Mouse (Mus musculus): ENCODE results near the gene Apbb2. TPM values are rescaled to one million over a fixed set of nuclear protein-coding genes. Genes with fewer than 3 reads are reported as not detected.

Gene Apbb2
- polyA plus RNA-seq, 1 experiment from 2014 or later = 33.6 TPM

DNA sequence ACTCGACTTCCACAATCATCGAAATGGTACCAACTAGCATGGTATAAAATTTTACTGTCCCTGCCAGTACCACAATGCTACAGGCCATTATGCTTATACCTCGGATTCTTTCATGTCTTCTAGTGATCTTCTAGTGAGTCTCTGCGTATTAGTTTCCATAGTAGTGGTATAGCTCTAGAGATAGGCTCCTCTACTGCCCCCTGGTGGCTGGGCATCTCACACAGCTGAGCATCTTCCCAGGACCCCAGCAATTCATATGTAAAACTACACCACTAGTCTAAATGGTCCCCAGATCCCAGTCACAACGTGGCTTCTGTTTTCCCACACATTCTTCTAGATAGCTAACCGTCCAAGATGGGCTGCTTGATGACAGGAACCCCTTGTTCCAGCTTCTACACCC is 299.2 kb downstream of the Apbb2 start:
- Histone ChIP-seq H3K4me1 (no peaks in the 10 kb centered on the region), H3K4me2 (no peak overlapping the region), H3K36me3 (no peaks in the 10 kb centered on the region), H3K9ac (no peak overlapping the region), H3K27ac (no peak overlapping the region), H3K9me3 (no peaks in the 10 kb centered on the region), H3K4me3 (replicated peaks) (no peak overlapping the region), H3K27me3 (replicated peaks) (no peaks in the 10 kb centered on the region)
- 74% methylated on average over 6 of the region's 6 CpGs for WGBS
- no peak for ATAC-seq (ENCODE audit: insufficient read depth, low FRiP score, low read depth)

DNA sequence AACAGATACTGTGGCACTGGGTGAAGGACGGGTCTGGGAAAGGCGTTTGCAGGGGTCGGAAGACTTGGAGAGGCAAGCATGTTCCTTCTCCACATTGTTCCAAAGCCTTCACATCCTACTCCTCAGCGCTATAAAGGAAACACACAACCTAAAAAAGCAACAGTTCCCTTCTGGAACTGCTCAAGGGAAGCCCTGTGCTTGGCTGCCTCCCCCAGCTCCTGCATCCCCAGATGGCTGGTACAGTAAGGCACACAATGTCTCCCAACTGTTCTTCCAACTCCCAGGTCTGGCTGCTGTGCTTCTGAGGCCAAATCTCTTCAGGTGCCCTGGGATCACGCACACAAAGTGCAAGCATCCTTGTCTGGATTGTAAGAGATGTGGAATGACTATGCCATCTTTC is 302.8 kb downstream of the Apbb2 start:
- H3K27ac ChIP-seq = no peak overlapping the region
- no peak for ATAC-seq (ENCODE audit: insufficient read depth, low FRiP score, low read depth)
- no peak overlapping the region for H3K4me3 ChIP-seq (replicated peaks)
- WGBS = 83% methylated on average over 5 of the region's 5 CpGs
- no peaks in the 10 kb centered on the region for H3K36me3 ChIP-seq
- H3K4me2 ChIP-seq = no peak overlapping the region
- H3K9ac ChIP-seq = no peak overlapping the region
- H3K4me1 ChIP-seq = no peaks in the 10 kb centered on the region
- no peaks in the 10 kb centered on the region for H3K27me3 ChIP-seq (replicated peaks)
- no peaks in the 10 kb centered on the region for H3K9me3 ChIP-seq

DNA sequence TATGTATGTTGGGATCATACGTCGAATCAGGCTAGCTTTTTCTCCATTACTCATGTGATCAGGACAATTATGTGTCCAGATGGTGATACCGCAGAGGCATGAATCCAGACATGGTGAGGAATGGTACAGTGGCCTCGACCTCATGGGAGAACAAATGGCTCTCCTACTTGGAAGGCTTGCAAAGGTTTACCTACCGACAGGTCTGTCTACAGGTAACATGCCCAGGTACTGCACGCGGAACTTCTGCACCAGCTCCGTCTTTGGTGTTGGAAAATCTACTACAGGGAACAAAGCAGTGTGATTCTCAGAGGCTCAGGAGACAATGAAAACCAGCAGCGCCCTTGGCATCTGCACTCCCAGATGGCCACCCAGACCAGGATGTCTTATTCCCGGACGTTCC is 307.8 kb downstream of the Apbb2 start:
- H3K27ac ChIP-seq = no peak overlapping the region
- WGBS = 91% methylated on average over 11 of the region's 11 CpGs
- ATAC-seq (ENCODE audit: insufficient read depth, low FRiP score, low read depth) = no peak

DNA sequence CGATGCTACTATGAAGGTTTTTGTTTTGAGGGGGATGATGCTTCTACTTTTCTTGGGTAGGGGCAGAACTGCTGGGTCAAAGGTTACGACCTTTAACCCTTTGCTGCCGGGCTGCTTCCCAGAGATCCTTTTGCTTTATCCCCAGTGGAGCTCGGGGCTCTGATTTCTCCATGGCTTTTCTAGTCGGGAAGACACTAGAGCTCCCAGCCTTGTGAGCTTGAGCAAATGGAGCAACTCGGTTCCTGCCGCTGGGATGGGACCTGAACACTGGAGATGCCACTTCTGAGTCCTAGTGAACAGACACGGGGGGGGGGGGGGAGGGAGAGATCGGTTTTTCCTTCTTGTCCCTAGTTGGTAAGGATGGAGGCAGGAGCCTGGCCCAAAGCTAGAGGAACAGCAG is 308.3 kb downstream of the Apbb2 start:
- ATAC-seq (ENCODE audit: insufficient read depth, low FRiP score, low read depth) = no peak
- Histone ChIP-seq H3K4me1 (no peaks in the 10 kb centered on the region), H3K4me3 (replicated peaks) (no peak overlapping the region), H3K9me3 (no peaks in the 10 kb centered on the region), H3K27ac (no peak overlapping the region), H3K9ac (no peak overlapping the region), H3K4me2 (no peak overlapping the region), H3K27me3 (replicated peaks) (no peaks in the 10 kb centered on the region), H3K36me3 (no peaks in the 10 kb centered on the region; the same call in 1 of the 2 replicates)
- 74% methylated on average over 9 of the region's 9 CpGs for WGBS

More for the DNA sequence above, 307.8 kb downstream of the Apbb2 start:
- H3K4me1 ChIP-seq = no peaks in the 10 kb centered on the region
- H3K27me3 ChIP-seq (replicated peaks) = no peaks in the 10 kb centered on the region
- H3K9ac ChIP-seq = no peak overlapping the region
- no peaks in the 10 kb centered on the region; the same call in 1 of the 2 replicates for H3K36me3 ChIP-seq
- H3K9me3 ChIP-seq = no peaks in the 10 kb centered on the region
- no peak overlapping the region for H3K4me2 ChIP-seq
- H3K4me3 ChIP-seq (replicated peaks) = no peak overlapping the region

DNA sequence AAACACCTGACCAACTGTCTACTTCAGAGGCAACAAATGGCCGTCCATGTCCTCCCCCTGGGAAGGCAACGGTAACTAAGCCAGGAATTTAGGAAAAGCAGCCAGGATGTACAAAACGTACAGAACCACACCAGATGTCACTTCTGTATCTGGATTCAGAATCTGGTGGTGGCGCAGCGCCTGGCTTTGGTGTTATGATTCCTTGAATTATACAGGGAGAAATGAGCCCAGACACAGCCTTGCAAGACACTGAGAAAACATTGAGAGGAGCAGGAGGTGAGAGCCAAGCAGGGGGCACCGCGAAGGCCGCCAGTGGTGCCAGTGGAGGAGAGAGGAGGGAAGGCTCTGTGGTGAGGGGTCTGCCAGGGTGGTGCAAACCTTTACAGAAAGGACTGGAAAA is 313.1 kb downstream of the Apbb2 start:
- H3K4me2 ChIP-seq = no peak overlapping the region
- no peak for ATAC-seq (ENCODE audit: insufficient read depth, low FRiP score, low read depth)

DNA sequence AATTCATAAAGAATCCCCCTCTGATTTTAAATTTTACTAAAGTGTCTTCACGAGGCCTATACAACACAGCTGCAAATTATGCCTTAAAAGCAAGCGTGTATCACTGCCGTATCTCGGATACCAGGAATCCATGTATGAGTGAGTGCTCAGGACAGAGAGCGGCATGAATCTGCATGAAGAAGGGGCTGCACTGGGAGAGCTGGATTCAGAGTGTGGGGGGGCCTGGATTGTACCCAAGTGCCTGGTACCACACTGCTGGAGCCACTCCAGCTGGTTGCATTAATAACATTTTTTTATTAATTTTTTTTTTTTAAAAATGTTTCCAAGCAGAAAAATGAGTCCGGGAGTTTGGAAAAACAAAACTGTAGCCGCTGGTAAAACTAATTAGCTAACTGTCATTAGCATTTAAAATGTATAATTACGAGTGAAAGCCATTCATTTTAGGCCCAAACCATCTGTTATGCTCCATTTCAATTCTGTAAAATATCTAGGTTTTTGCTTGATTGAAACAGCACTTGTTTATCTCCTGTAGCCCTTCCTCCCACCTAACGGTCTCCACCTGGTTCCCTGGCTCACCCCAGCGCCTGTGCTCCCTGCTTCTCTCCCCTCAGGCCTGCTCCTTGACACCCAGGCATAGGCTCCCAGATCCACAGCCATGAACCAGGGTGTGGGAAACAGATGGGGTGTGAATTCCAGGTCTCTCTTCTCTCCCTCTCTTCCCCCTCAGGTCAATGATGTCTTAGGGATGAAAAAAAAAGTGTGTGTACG is 314.1 kb downstream of the Apbb2 start:
- Histone ChIP-seq H3K9me3 (no peaks in the 10 kb centered on the region), H3K4me1 (no peaks in the 10 kb centered on the region), H3K4me3 (replicated peaks) (no peak overlapping the region), H3K4me2 (no peak overlapping the region), H3K27ac (no peak overlapping the region), H3K9ac (no peak overlapping the region), H3K27me3 (replicated peaks) (no peaks in the 10 kb centered on the region), H3K36me3 (no peaks in the 10 kb centered on the region; the same call in 1 of the 2 replicates)
- no peak for ATAC-seq (ENCODE audit: insufficient read depth, low FRiP score, low read depth)
- 78% methylated on average over 11 of the region's 11 CpGs for WGBS

More for the DNA sequence above, 313.1 kb downstream of the Apbb2 start:
- no peaks in the 10 kb centered on the region for H3K27me3 ChIP-seq (replicated peaks)
- H3K36me3 ChIP-seq = no peaks in the 10 kb centered on the region; the same call in 1 of the 2 replicates
- H3K9me3 ChIP-seq = no peaks in the 10 kb centered on the region
- H3K4me3 ChIP-seq (replicated peaks) = no peak overlapping the region
- H3K9ac ChIP-seq = no peak overlapping the region
- no peak overlapping the region for H3K27ac ChIP-seq
- 78% methylated on average over 8 of the region's 8 CpGs for WGBS
- no peaks in the 10 kb centered on the region for H3K4me1 ChIP-seq

DNA sequence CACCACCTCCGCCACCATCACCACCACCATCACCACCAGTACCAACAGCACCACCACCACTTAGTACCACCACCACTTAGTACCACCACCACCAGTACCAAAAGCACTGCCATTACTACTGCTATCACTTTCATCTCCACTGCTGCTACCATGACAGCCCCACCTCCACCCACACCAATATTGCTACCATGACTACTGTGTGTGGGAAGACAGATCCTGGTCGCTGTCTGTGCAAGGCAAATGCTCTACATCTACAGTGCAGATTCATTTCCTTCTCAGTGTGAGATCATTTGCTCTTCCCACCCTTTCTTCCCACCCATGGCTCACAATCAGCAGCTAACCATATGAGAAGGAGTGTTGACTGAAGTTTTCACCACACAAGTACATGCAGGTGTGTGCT is 315.7 kb downstream of the Apbb2 start:
- Histone ChIP-seq H3K9ac (no peak overlapping the region), H3K36me3 (no peaks in the 10 kb centered on the region; the same call in 1 of the 2 replicates), H3K27ac (no peak overlapping the region), H3K27me3 (replicated peaks) (no peaks in the 10 kb centered on the region), H3K4me1 (no peaks in the 10 kb centered on the region), H3K4me2 (no peak overlapping the region), H3K9me3 (no peaks in the 10 kb centered on the region), H3K4me3 (replicated peaks) (no peak overlapping the region)
- ATAC-seq (ENCODE audit: insufficient read depth, low FRiP score, low read depth) = no peak
- 88% methylated on average over 2 of the region's 2 CpGs for WGBS

DNA sequence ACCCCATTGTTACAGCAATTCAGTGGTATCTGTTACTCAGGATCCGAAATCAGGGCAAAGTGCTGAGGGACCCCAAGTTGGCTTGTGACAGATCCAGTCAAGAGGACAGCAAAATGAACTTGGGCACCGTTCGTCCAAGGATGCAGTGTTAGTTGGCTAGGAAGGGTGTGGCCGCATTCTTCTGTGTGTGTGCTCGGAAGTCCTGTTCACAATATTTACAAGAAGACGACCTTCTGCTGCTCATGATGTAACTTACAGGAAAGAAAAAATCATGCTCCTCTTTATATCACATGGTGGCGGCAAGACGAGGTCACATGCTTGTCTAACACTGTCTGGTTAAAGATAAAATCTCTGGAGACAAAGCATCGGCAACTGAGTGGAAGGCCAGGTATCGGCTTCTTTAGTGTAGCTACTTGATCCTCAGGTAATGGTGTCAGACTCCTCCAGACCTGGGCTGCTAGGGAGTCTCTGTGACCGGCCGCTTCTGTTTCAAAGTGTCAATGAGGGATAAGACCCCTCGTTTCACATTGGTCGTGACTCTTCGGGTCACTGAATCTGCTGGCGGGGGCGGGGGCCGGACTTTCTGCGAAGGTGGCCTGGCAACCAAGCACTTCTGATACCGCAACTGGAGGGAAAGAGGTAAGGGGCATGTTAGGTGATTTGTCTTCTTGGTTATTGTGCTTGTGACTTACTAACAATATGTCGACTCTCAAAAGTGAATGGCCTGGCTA is 316.3 kb downstream of the Apbb2 start:
- no peaks in the 10 kb centered on the region for H3K27me3 ChIP-seq (replicated peaks)
- WGBS = 83% methylated on average over 21 of the region's 21 CpGs
- H3K27ac ChIP-seq = no peak overlapping the region
- H3K9me3 ChIP-seq = no peaks in the 10 kb centered on the region
- H3K4me3 ChIP-seq (replicated peaks) = no peak overlapping the region
- H3K9ac ChIP-seq = no peak overlapping the region
- H3K36me3 ChIP-seq = no peaks in the 10 kb centered on the region; the same call in 1 of the 2 replicates
- H3K4me1 ChIP-seq = no peaks in the 10 kb centered on the region
- H3K4me2 ChIP-seq = no peak overlapping the region
- ATAC-seq (ENCODE audit: insufficient read depth, low FRiP score, low read depth) = no peak

DNA sequence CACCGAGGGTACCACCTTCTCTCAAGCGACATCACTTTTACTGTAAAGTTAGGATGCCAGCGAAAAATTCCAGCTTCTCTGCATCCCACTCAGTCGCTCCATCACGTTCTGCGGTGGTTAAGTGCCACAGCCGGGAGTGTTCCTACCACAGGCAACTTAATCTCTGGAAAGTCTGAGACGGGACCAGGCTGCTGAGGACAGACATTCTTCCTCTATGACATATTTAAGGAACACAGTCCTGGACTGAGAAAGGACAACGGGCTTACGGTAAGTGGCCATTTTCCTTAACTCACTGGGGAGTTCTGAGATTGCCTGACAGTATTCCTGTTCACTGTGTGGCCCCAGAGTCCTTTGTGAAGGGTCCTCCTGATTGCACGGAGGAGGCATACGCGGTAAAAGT is 318.0 kb downstream of the Apbb2 start:
- Histone ChIP-seq H3K4me1 (no peaks in the 10 kb centered on the region), H3K9me3 (no peaks in the 10 kb centered on the region), H3K27me3 (replicated peaks) (no peaks in the 10 kb centered on the region), H3K4me2 (no peak overlapping the region), H3K27ac (no peak overlapping the region), H3K36me3 (no peaks in the 10 kb centered on the region; the same call in 1 of the 2 replicates), H3K4me3 (replicated peaks) (no peak overlapping the region), H3K9ac (no peak overlapping the region)
- WGBS = 86% methylated on average over 13 of the region's 13 CpGs
- no peak for ATAC-seq (ENCODE audit: insufficient read depth, low FRiP score, low read depth)

DNA sequence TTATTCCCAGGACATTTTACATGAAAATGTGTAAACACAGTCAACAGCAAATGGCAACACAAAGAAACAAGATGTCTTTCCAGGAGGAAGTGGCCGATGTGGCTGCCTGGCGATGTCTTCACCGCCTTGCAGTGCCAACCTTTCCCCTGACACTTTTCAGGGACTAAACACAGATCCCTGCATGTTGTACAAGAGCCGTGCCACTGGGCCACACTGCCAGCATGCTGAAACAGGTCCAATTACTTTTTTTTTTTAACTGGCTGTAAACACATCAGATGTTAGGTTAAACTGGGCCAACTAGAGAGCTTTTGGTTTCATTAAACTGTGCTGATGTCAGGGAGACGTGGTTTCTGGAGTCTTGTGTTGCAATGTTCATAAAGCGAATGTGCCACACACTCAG is 319.7 kb downstream of the Apbb2 start:
- H3K36me3 ChIP-seq = no peaks in the 10 kb centered on the region; the same call in 1 of the 2 replicates
- H3K27ac ChIP-seq = no peak overlapping the region
- H3K27me3 ChIP-seq (replicated peaks) = no peaks in the 10 kb centered on the region
- no peaks in the 10 kb centered on the region for H3K4me1 ChIP-seq
- no peak overlapping the region for H3K4me2 ChIP-seq
- H3K4me3 ChIP-seq (replicated peaks) = no peak overlapping the region
- ATAC-seq (ENCODE audit: insufficient read depth, low FRiP score, low read depth) = no peak
- H3K9me3 ChIP-seq = no peaks in the 10 kb centered on the region
- 85% methylated on average over 6 of the region's 6 CpGs for WGBS
- H3K9ac ChIP-seq = no peak overlapping the region

DNA sequence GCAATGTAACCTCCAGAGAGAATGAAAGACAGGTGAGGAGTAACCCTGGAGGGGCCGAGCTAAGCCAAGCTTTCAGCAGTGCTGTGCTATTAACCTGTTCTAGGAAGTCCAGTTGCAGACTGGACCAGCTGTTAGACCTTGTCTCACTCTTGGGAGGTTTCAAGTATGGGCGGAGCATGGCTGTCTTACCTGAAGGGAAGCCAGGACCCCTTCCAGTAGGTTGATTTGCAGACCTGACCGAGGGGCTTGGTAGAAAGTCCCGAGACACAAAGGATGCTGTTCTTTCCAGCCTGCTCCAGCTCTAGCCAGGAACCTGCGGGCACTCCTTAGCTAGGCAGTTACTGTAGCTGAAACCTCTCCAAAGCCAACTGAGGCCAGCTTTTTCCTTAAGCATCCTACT is 322.5 kb downstream of the Apbb2 start:
- H3K36me3 ChIP-seq = no peaks in the 10 kb centered on the region
- H3K9ac ChIP-seq = no peak overlapping the region
- H3K4me3 ChIP-seq (replicated peaks) = no peak overlapping the region
- no peak overlapping the region for H3K4me2 ChIP-seq
- H3K9me3 ChIP-seq = no peaks in the 10 kb centered on the region
- H3K27me3 ChIP-seq (replicated peaks) = no peaks in the 10 kb centered on the region
- ATAC-seq (ENCODE audit: insufficient read depth, low FRiP score, low read depth) = no peak
- 94% methylated on average over 5 of the region's 5 CpGs for WGBS
- no peaks in the 10 kb centered on the region for H3K4me1 ChIP-seq
- H3K27ac ChIP-seq = no peak overlapping the region

DNA sequence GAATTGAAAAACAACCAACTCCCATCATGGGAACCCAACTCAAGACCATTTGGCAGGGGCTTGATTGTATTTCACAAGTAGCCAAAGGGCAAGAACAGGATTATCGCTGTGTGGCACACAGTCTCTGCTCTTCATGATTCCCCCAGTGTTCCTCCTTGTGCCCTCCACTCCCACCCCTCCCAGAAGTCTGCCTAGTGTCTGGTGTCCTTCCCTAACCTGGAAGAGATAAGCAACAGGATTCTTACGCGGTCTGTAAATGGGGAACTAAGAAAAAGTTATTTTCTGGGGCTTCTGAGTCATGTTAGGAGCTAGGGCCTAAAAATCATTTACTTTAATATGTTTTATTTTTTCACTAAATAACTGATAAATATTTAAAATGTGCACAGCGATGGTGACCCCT is 323.6 kb downstream of the Apbb2 start:
- H3K4me3 ChIP-seq (replicated peaks) = no peak overlapping the region
- no peaks in the 10 kb centered on the region for H3K9me3 ChIP-seq
- no peaks in the 10 kb centered on the region for H3K4me1 ChIP-seq
- WGBS = 87% methylated on average over 4 of the region's 4 CpGs
- no peaks in the 10 kb centered on the region for H3K36me3 ChIP-seq
- no peak overlapping the region for H3K9ac ChIP-seq
- no peaks in the 10 kb centered on the region for H3K27me3 ChIP-seq (replicated peaks)
- H3K27ac ChIP-seq = no peak overlapping the region
- ATAC-seq (ENCODE audit: insufficient read depth, low FRiP score, low read depth) = no peak
- H3K4me2 ChIP-seq = no peak overlapping the region

Data from stomach, embryonic 15.5 days (tissue).